Mouse (Mus musculus): ENCODE results near the gene Mcam.

Mcam gene

GRCm38 (mm10) chr9:44137846-44138245 is 3.6 kb downstream of the Mcam start:
- DNase-seq = no peak

- no peak for DNase-seq
Measured at GRCm38 (mm10) chr9:44141951-44142350, 7.7 kb downstream of the Mcam start.

GRCm38 (mm10) chr9:44143421-44143820 is 9.2 kb downstream of the Mcam start:
- DNase-seq = no peak

- DNase-seq = peak; percentile 51 to 57
Measured at GRCm38 (mm10) chr9:44144023-44144717, 9.9 kb downstream of the Mcam start.

GRCm38 (mm10) chr9:44144718-44145060 is 10.4 kb downstream of the Mcam start:
- peak; percentile 69 to 76 for DNase-seq

GRCm38 (mm10) chr9:44147290-44147689 is 13.0 kb downstream of the Mcam start:
- peak in 1 of 2 experiments; percentile 26 for DNase-seq

GRCm38 (mm10) chr9:44159886-44160285 is 25.6 kb downstream of the Mcam start:
- DNase-seq = no peak

GRCm38 (mm10) chr9:44168931-44169330 is 34.7 kb downstream of the Mcam start:
- DNase-seq = no peak

GRCm38 (mm10) chr9:44170691-44171151 is 36.5 kb downstream of the Mcam start:
- no peak for DNase-seq

- no peak for DNase-seq
Measured at GRCm38 (mm10) chr9:44175556-44175955, 41.3 kb downstream of the Mcam start.

GRCm38 (mm10) chr9:44175957-44176356 is 41.7 kb downstream of the Mcam start:
- no peak for DNase-seq

- no peak for DNase-seq
Measured at GRCm38 (mm10) chr9:44177405-44177804, 43.1 kb downstream of the Mcam start.

- peak; percentile 46 to 49 for DNase-seq
Measured at GRCm38 (mm10) chr9:44178389-44178788, 44.1 kb downstream of the Mcam start.

GRCm38 (mm10) chr9:44178811-44179210 is 44.5 kb downstream of the Mcam start:
- no peak for DNase-seq

- DNase-seq = no peak
Measured at GRCm38 (mm10) chr9:44181537-44181936, 47.3 kb downstream of the Mcam start.

- DNase-seq = peak; percentile 50 to 57
Measured at GRCm38 (mm10) chr9:44182260-44182659, 48.0 kb downstream of the Mcam start.

- peak in 1 of 2 experiments; percentile 13 for DNase-seq
Measured at GRCm38 (mm10) chr9:44188223-44188622, 54.0 kb downstream of the Mcam start.

GRCm38 (mm10) chr9:44191166-44191565 is 56.9 kb downstream of the Mcam start:
- DNase-seq = no peak

GRCm38 (mm10) chr9:44192312-44192711 is 58.0 kb downstream of the Mcam start:
- DNase-seq = no peak
